Mouse (Mus musculus) frontal cortex, postnatal 14 days (tissue): ENCODE results near the gene Gadd45gip1.

Experiments
- DNase-seq, 2 experiments: peaks; one replicate each; pipeline ENCODE4 v3.0.0; 2022; ENCODE audit warnings: low spot score in 2 of 2

The Gadd45gip1 gene

DNA sequence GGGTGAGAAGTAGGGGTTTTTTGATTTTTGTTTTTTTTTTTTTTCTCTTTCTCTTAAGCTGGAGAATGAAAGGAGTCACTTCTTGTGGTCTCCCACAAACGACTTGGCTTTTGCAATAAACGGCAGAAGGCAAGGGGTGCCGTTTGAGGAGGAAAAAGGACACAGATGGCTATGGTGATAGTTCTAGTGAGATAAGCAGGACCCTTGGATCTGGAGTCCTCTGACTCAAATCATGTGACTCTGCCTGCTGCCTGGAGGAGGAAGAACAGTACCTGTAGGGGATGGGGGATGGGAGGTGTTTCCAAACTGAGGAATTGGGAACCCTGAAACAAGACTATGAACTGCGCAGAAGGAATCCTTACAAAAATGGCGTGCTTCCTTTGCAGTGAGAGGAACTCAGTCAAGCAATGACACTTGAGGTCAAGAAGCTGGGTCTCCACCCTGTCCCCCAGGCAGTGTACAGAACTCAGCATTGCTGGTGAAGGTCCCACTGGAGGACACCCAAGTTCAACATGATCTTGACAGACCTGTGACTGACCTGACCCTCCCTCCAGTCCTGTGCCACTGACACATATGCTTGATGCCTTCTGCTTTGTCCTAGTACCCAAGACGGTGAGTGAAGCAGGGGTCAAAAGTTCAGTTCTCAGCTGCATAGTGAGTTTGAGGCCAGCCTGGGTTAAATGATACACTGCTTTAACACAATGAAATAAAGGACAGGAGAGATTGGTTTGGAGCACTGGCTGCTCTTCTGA, 16.5 kb downstream of the Gadd45gip1 start:
- no peak for DNase-seq

DNA sequence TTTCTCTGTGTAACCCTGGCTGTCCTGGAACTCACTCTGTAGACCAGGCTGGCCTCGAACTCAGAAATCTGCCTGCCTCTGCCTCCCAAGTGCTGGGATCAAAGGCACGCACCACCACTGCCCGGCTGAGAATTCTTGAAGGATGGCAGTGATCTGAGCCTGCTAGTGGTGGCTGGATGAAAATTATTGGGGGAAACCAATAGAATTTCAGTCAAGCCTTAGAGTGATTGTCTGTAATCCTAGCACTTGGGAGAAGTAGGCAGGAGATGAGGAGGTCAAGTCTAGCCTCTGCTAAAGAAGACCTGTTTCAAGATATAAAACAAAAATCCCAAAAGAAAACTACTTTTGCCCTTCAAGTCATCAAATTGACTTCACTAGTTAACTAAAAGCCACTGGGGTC, 25.1 kb downstream of the Gadd45gip1 start:
- no peak for DNase-seq

DNA sequence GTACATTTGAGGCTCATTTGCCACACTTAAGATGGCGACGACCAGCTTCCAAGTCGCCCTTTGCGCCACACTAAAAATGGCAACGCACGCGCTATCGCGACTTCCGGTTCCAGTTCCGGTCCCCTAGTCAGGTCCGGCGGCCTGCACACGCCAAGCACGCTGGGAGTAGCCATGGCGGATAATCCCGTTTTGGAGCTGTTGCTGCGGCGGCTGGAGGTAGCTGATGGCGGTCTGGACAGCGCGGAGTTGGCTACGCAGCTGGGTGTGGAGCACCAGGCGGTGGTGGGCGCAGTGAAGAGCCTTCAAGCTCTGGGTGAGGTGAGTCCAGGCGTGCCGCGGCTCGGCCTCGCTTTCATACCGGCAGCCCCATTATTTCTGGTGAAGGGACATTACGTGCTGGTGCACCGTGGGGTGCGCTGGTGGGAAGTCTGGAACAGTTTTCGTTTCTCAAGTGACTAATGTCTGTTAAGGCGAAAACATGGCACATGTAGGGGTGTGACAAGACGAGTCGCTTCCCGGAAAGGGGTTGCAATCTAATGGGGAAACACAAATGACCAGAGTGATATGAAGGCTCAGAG, 25.6 kb downstream of the Gadd45gip1 start, which contains the start of gene Farsa:
Gene Farsa (plus strand): TSS at position 126 of the 578 bp plus-strand sequence.
- DNase-seq: peak; percentile 84 to 90

DNA sequence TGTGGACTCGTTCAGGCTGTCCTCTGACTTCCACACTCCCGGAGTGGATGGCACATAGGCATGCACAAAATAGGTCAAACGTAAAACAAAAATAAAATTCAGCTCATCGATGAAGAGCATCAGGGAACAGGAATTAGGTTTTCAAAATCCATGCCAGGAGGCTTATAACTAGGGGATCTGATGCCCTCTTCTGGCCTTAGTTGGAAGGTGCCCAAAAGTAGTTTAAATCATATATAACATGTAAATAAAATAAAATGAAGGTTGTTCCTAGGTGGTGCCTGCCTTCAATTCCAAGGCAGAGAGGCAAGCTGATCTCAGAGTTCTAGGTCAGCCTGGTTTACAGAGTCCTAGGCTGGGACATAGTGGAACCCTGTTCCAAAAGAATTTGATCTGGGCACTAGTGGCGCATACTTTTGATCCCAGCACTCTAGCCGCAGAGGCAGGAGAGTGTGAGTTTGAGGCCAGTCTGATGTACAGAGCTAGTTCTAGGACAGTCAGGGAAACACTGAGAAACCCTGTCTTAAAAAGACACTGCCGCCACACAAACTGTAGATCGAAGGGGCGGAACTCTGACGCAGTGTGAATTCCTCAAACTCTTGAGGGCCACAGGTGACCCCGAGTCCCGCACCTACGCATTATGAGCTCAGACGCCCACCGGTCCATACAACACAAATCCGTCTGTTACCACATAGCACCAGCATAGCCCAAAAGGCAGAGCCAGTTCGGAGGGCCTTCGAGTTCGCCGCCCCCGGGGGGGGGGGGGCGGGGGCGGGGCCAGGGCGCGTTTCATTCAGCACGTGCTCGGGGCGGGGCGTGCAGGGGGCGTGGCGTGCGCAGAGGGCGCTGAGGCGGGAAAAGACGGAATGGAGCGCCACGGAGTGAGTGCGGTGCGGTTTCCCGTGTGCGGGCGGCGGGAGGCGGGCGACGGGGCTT, 40.3 kb downstream of the Gadd45gip1 start, which contains the start of gene Syce2:
Gene Syce2 (plus strand): TSS at position 736 of the 933 bp plus-strand sequence.
- peak in 1 of 2 experiments; percentile 40 for DNase-seq

DNA sequence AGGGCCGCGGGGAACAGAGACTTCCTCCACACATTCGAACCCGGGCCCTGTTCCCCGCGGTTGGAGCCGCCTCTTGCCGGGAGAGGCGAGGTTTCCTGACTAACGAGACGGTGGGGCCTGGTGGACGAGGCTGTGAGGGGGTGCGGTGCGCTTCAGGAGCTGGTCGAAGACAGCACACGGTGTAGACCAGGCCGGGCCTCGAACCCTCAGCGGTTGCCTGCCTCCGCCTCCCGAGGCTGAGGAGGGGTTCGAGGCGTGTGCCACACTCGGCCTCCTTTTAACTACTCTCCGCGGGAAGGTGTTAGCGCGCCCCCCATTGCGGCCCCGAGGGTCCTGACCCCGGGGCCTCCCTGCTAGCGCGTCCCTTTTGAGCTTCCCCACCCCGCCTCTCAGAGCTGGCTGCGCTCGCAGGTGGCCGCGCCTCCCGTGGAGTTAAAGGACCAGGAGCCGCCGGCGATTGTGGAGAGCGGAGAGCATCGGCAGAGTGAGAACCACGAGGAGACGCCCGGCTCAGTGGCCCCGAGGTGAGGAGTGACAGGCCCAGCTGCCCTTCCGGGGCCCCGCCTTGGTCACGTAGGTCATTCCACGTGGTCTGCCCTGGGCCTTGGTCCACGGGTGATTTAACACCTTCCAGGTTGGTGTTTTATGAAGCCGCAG, 41.1 kb downstream of the Gadd45gip1 start:
- DNase-seq: no peak

DNA sequence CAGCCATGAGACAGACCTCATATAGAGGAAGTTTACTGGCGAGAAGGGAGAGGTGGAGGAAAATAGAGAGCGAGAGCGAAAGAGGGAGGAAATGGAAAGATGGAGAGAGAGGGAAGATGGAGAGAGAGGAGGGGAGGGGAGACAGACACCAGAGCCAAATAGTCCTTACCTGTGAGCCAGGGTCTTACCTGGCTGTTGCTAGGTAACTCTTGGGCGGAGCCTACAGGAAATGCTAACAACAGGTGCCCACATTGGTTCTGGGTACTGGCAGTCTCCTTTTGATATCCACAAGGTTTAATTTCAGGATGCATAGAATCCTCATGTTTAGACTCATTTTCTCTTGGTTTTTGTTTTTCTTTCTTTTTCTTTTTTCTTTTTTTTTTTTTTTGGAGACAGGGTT, 41.7 kb downstream of the Gadd45gip1 start:
- no peak for DNase-seq

DNA sequence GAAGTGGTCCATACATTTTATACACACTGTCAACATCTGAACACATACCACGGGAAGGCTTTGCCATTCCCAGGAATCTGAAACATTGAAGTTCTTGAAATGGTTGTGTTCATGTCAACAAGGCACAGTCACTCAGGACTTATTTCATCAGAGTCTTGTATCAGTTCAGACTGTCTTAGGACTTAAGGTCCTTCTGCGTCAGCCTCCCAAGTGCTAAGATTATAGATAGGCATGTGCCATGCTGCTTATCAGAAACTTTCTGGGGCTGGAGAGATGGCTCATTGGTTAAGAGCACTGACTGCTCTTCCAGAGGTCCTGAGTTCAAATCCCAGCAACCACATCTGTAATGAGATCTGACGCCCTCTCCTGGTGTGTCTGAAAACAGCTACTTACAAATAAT, 43.0 kb downstream of the Gadd45gip1 start:
- no peak for DNase-seq

DNA sequence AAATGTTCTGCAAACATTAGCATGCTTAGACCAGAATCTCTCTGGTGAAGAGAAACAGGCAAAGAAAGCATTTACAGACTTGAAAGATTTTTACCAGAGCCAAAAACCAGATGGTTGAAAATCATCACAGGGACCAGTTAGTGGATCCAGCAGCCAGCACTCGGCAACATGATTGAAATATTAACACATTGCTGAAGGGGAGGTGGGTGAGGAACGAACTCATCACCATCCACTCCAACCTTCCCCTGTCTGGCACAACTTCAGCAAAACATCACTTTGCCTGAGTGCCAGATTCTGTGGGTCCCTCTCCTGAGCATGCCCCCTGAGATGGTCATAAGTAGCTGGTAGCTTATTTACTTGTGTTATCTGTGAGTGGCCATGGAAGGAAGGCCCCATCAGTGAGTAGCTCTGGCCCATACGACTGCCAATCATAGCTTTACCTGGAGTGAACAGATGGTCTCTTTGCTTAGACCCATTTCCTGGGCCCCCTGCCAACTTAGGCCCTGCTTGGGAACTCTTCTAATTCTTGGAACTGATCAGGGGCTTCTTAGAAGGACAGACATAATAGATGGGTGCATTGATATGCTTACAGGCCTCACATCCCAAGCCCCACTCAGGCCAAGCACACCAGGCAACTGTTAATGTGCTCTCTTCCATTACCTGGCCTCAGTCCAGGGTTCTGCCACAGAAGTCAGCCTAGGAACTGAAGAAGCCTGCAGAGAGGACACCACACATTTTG, 46.1 kb downstream of the Gadd45gip1 start:
- no peak for DNase-seq

DNA sequence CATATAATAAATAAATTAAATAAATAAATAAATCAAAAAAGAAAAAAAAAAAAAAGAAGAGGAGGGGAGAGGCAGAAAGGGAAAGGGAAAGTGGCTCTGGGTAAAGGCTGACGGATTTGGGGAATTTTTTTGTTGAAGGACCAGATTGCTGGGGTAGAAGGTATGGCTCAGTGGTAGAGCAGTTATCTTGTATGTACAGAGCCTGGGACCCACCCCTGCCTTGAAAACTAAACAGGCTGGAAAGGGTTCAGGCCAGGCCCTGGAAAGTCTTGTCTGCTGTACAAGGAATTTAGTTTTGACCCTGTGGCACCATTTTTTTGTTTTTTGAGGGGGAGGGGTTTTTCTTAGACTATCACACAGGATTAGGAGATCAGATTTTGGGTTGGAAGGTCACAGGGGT, 47.6 kb downstream of the Gadd45gip1 start:
- no peak for DNase-seq

DNA sequence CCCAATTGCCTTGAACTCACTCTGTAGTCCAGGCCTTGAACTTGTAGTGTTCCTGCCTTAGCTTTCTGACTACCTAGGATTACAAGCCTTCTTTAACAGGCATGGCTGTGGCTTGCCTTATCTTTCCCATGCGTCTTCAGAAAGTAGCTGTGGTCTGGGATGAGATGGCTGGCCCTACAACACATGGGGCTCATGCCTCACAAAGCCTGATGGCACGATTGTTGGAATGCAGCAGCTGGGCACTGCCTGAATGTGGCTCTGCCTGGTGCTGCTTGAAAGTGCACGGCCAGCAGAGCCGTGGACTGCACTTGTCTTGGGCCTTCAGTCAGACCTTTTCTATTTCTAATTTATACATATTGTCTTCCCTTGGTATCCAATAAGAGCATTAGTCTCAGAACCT, 53.4 kb downstream of the Gadd45gip1 start:
- no peak for DNase-seq
